Mouse (Mus musculus) kidney, adult 11 months (tissue): ENCODE measurements around the gene Ndufa6.

Source experiments
- DNase-seq: peaks from one replicate; pipeline ENCODE4 v3.0.0; 2022

Gene Ndufa6

GRCm38 (mm10) chr15:82364561-82364960 is 10.4 kb upstream of the Ndufa6 start:
- peak; percentile 1 for DNase-seq

GRCm38 (mm10) chr15:82363801-82364200 is 9.7 kb upstream of the Ndufa6 start:
- DNase-seq = peak; percentile 1

- peak; percentile 25 for DNase-seq
Observed at GRCm38 (mm10) chr15:82362234-82362633, 8.1 kb upstream of the Ndufa6 start.

- peak; percentile 56 for DNase-seq
Observed at GRCm38 (mm10) chr15:82361459-82362018, 7.4 kb upstream of the Ndufa6 start.

- DNase-seq = peak; percentile 64
Observed at GRCm38 (mm10) chr15:82358431-82359260, 4.5 kb upstream of the Ndufa6 start.

GRCm38 (mm10) chr15:82353745-82354113 is 393 bp downstream of the Ndufa6 start:
- DNase-seq = no peak

GRCm38 (mm10) chr15:82353078-82353744 is 911 bp downstream of the Ndufa6 start:
- DNase-seq = peak; percentile 36

- DNase-seq = no peak
Observed at GRCm38 (mm10) chr15:82351480-82351879, 2.6 kb downstream of the Ndufa6 start.

- DNase-seq = no peak
Observed at GRCm38 (mm10) chr15:82350349-82350748, 3.8 kb downstream of the Ndufa6 start.

- no peak for DNase-seq
Observed at GRCm38 (mm10) chr15:82348999-82349341, 5.2 kb downstream of the Ndufa6 start.

- DNase-seq = no peak
Observed at GRCm38 (mm10) chr15:82348258-82348998, 5.7 kb downstream of the Ndufa6 start.

GRCm38 (mm10) chr15:82347852-82348251 is 6.3 kb downstream of the Ndufa6 start:
- DNase-seq = no peak

GRCm38 (mm10) chr15:82347303-82347676 is 6.8 kb downstream of the Ndufa6 start:
- no peak for DNase-seq

GRCm38 (mm10) chr15:82346580-82347302 is 7.4 kb downstream of the Ndufa6 start:
- no peak for DNase-seq

- peak; percentile 98 for DNase-seq
Observed at GRCm38 (mm10) chr15:82345820-82346470, 8.2 kb downstream of the Ndufa6 start.

GRCm38 (mm10) chr15:82344971-82345370 is 9.2 kb downstream of the Ndufa6 start:
- DNase-seq = no peak

- peak; percentile 78 for DNase-seq
Observed at GRCm38 (mm10) chr15:82343368-82344287, 10.5 kb downstream of the Ndufa6 start.

GRCm38 (mm10) chr15:82342543-82342935 is 11.6 kb downstream of the Ndufa6 start:
- DNase-seq = no peak

GRCm38 (mm10) chr15:82341675-82342542 is 12.2 kb downstream of the Ndufa6 start:
- no peak for DNase-seq

- peak; percentile 34 for DNase-seq
Observed at GRCm38 (mm10) chr15:82341036-82341501, 13.1 kb downstream of the Ndufa6 start.
